Mouse (Mus musculus): ENCODE data around the gene Rtn2.

Rtn2 gene

DNA sequence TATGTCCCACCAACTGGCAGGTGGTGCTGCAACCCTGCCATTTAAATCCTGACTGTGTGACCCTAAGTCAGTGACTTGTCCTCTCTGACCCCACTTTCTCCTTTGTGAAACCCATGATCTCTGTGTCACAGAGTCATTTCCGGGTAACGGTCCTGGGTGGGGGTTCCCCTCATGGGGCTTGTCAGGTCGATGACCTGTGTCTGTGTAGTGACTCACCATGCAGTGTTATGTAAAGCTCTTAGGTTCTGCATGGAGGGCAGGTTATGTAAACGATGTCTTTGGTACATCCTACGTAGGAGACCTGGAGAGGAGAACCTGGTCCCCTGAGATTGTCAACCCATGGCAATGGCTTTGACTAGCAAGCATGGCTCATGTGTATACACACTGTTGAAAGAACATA is 39.0 kb downstream of the Rtn2 start:
- no peak for DNase-seq

DNA sequence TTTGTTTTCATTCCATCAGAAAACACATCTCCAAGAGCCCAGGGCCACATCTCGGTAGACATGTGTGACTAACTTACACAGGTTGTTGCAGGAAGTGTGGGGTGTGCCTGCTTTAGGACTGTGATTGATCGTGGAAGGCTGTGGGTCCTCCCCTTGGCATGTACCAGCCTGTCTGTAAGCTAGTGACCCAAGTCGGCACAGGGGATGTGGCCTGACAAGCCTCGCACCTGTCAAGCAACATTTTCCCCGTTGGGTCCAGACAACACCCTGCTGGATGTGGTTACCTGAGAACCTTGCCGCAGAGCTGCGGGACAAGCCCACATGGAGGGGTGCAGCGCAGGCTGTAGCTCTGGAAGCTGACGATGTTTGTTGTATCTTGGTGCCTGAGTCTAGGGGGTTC is 40.1 kb downstream of the Rtn2 start:
- DNase-seq = no peak

- no peak for DNase-seq
Observed at GRCm38 (mm10) chr7:19324221-19324620, 41.8 kb downstream of the Rtn2 start.

DNA sequence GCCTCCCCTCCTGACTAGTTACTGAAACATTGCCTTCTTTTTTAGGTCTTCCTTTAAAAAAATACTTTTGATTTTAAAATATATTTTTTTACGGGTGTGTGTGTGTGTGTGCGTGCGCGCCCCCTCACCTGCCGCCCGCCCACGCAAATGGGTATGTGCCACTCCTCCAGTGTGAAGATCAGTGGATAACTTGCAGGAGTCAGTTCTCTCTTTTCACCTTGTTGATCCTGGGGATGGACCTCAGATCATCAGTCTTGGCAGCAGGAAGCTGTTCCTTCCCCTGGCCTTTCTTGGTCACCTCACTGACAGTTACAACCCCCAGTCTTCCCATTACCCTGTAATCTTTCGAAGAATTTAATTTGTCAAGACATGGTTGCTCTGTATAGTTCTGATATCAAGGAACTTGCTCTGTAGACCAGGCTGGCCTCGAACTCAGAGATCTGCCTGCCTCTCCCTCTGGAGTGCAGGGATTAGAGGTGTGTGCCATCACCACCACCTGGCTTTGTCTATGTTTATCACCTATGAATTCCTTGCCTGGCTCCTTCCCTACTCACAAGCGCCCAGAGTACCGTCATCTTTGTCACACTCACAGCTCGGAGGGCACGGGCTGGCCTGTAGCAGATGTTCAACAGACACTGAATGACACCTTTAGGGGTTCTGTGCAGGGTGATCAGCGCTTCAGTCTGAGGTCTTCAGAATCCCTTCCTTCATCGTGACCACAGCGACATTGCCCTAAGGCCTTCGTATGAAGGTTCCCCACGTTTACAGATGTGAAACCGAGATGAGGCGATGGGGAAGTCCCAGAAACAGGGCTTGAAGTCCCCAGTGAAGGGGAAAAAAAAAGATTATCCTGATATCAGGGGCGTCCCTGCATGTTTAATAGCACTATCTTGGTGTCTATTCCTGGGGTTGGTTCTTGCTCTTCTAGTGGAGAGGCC is 43.1 kb downstream of the Rtn2 start:
- no peak for DNase-seq

DNA sequence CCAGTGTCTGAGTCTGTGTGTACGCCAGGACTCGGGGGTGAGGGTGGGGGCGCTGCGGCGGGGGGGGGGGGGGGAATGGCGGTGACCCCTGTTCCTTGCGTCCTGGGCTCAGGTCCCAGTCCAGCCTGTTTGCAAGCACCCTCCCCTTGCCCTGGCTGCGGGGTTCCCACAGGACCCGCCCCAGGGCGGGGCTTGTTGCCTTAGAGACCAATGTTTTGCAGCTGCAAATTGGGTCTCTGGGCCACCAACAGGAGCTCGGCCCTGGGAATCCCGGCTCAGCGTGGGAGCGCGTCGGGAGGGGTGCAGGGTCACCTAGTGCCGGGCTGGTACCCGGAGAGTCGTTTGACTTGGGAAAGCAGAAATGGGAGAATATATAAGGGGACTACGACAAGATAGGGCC is 43.9 kb downstream of the Rtn2 start:
- no peak for DNase-seq

GRCm38 (mm10) chr7:19327128-19327527 is 44.7 kb downstream of the Rtn2 start:
- DNase-seq = no peak

GRCm38 (mm10) chr7:19327782-19328181 is 45.4 kb downstream of the Rtn2 start:
- DNase-seq = no peak

DNA sequence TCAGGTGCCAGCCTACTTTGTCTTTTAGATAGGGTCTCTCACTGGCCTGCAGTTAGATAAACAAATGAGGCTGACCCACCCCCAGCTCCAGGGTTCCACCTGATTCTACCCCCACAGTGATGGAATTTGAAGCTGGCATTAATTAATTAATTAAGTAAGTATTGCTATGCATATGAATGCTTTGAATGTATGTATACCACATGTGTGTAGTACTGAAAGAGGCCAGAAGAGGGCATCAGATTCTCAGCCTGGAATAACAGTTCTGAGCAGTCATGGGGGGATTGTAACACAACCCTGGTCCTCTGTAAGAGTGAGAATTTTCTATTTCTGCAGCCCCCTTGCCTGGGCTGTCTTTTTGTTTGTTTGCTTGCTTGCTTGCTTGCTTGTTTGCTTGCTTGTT is 46.0 kb downstream of the Rtn2 start:
- DNase-seq = no peak

DNA sequence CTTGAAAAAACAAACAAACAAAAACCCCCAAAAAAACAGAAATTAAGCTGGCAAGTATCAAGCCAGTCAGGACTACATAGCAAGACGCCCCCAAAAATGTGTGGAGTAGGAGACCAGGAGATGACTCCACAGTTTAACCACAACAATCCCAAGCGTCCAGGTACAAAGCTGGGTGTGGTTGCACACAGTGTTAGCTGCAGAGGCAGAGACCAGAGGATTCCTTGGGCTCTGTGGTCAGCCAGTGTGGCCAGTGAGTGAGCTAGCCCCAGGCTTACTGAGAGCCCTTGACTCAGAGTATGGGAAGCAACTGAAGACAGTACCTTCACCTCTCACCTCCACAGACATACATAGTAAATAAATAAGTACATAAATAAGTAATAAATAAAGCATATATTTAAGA is 49.5 kb downstream of the Rtn2 start:
- DNase-seq = no peak

- DNase-seq = peak; percentile 24 to 42
Observed at GRCm38 (mm10) chr7:19332709-19333352, 50.4 kb downstream of the Rtn2 start.

DNA sequence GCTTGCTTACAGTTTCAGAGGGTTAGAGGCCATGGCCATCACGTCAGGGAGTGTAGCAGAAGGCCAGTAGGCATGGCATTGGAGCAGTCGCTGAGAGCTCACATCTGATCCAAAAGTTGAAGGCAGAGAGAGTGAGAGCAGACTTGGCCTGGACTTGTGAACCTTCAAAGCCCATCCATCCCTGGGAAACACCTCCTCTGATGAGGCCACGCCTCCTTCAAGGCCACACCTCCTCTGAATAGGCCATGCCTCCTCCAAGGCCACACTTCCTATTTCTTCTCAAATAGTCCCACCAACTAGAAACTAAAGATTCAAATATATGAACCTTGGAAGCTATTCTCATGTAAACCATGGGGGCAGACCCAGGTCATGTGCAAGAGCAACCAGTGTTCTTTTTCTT is 53.2 kb downstream of the Rtn2 start:
- no peak for DNase-seq

- DNase-seq = no peak
Observed at GRCm38 (mm10) chr7:19337122-19337521, 54.7 kb downstream of the Rtn2 start.

GRCm38 (mm10) chr7:19338060-19338459 is 55.6 kb downstream of the Rtn2 start:
- DNase-seq = no peak

DNA sequence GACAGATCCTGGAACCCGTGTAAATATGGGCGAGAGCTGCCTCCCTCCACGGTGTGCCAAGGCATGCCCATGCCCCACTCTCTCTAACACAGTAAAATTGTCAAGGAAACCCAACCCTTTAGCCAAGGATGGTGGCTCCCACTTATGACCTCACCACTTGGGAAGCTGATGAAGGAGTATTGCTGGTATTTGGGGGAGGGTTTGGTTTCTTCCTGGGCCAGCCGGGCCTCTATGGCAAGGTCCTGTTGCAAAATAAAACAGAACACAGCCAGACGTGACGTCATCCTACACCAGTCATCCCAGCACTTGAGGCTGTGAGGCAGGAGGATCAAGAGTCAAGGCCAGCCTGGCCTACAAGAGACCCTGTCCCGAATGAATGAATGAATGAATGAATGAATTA is 56.2 kb downstream of the Rtn2 start:
- no peak for DNase-seq

- no peak for DNase-seq
Observed at GRCm38 (mm10) chr7:19341250-19341649, 58.8 kb downstream of the Rtn2 start.

GRCm38 (mm10) chr7:19341761-19342409 is 59.5 kb downstream of the Rtn2 start:
- no peak for DNase-seq

- DNase-seq = peak; percentile 59 to 62
Observed at GRCm38 (mm10) chr7:19342481-19343027, 60.1 kb downstream of the Rtn2 start.

DNA sequence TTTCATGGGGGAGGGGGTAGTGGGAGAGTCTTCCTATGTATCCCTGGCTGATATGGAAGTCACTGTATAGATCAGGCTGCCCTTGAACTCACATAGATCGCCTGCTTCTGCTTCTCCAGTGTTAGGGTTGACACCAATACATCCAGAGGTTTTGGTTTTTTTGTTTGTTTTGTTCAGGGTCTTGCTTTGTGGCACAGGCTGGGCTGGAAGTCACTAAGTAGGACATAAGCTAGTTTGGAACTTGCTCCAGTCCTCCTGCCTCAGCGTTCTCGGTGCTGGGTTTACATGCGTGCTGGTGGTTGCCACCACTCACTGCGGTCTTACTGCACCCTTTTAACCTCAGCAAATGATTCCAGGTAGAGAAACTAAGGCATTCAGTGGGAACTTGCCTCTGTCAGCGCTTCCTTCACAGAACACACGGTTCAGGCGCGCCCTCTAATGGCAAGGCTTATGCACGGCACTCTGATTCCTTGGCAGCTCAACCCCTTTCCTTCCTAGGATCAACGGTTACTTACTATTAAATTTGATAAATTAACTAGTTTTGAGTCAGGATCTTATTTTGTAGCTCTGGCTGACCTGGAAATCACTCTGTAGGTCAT is 60.9 kb downstream of the Rtn2 start:
- peak in 1 of 2 experiments; percentile 35 for DNase-seq

- DNase-seq = no peak
Observed at GRCm38 (mm10) chr7:19344237-19344847, 61.9 kb downstream of the Rtn2 start, which contains the start of gene Ercc1. TSS of gene Ercc1 (plus strand) at chr7:19344778.

DNA sequence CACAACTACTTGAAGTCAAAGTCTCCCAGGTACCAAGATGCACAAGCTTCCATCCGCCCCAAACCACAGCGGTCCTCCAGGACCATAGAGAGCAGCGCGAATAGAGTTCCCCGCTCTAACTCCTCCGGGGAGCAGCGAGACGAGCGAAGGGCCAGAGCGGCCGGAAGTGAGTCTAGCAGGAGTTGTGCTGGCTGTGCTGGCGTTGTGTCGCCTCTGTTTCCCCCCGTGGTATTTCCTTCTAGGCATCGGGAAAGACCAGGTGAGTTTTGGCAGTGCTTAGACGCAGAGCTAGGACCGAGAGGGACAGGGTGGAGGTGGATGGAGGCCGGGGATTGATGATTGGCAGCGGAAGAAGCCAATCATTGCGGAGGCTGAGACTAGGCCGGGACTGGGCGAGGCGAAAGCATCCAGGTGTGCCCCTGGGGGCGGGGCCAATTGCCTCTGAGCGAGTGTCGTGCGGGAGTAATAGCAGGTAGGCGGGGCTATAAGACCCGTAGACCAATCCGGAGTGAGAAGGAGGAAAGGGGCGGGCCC is 62.6 kb downstream of the Rtn2 start:
- DNase-seq = peak; percentile 94 to 97

Data from thymus, adult 18-20 months (tissue).